Mouse (Mus musculus) kidney, embryonic 14.5 days (tissue): ENCODE data around the gene Otog. TPM values are rescaled to one million over a fixed set of nuclear protein-coding genes. Genes with fewer than 3 reads are reported as not detected.

Experiments used
- ATAC-seq: fragments of 200-750 bp; cut with Nextera tagmentation; 2 replicates; pipeline ENCODE4 v1.8.0; 2017; ENCODE audit warnings: moderate number of reproducible peaks, mild to moderate bottlenecking, moderate TSS enrichment, moderate library complexity; ENCODE audit not compliant: low FRiP score, low TSS enrichment
- H3K27ac ChIP-seq: fragments of 300-500 bp; sonication (generic); 2 replicates; pipeline ENCODE4 v1.5.1; 2014; ENCODE audit warnings: low read depth, mild to moderate bottlenecking, low read length, moderate library complexity, mixed read lengths
- H3K27me3 ChIP-seq: fragments of 300-500 bp; sonication (generic); 2 replicates; pipeline ENCODE4 v1.6.1; 2014; ENCODE audit warnings: mild to moderate bottlenecking, low read length; ENCODE audit not compliant: control insufficient read depth, insufficient read depth
- H3K36me3 ChIP-seq: fragments of 300-500 bp; sonication (generic); 2 replicates; pipeline ENCODE4 v1.6.1; 2014; ENCODE audit warnings: low read length, mixed read lengths; ENCODE audit not compliant: control insufficient read depth, insufficient read depth
- H3K4me1 ChIP-seq: fragments of 300-500 bp; sonication (generic); 2 replicates; pipeline ENCODE4 v1.6.1; 2014; ENCODE audit warnings: low read length, mixed read lengths; ENCODE audit not compliant: control insufficient read depth, insufficient read depth
- H3K4me2 ChIP-seq: fragments of 300-500 bp; sonication (generic); replicated peaks from 2 replicates; pipeline ENCODE4 v1.6.1; 2014; ENCODE audit warnings: low read depth, mild to moderate bottlenecking, low read length
- H3K4me3 ChIP-seq: fragments of 300-500 bp; sonication (generic); 2 replicates; pipeline ENCODE4 v1.5.1; 2014; ENCODE audit warnings: mild to moderate bottlenecking, low read length
- H3K9ac ChIP-seq: fragments of 300-500 bp; sonication (generic); 2 replicates; pipeline ENCODE4 v1.6.1; 2014; ENCODE audit warnings: low read depth, mild to moderate bottlenecking, low read length, moderate library complexity
- H3K9me3 ChIP-seq: fragments of 300-500 bp; sonication (generic); 2 replicates; pipeline ENCODE4 v1.6.1; 2016; ENCODE audit warnings: low read length; ENCODE audit not compliant: control insufficient read depth
- WGBS: fragments of 180-500 bp; shearing (Covaris S2); extraction: QIAGEN DNeasy Blood & Tissue Kit; methylation state at CpG from one replicate; pipeline ENCODE4 v1.1.7; 2014; 5-methylcytosine and 5-hydroxymethylcytosine counted together
- polyA plus RNA-seq: library from polyadenylated mRNA; unstranded; fragments of >200 nt; fragmentation: Nextera tagmentation; extraction: Ambion mirVana; gene quantifications from 2 replicates; pipeline ENCODE4 v1.2.1, GENCODE M21; 2014

Gene Otog
- polyA plus RNA-seq = 0.03 TPM in 1 of 2 replicates, not detected in the other

- no peak within 1 kb of the TSS for H3K4me2 ChIP-seq
- H3K27me3 ChIP-seq = no peaks in the 10 kb centered on the region
- whole genome bisulfite sequencing = 27% methylated on average over 2 of the region's 2 CpGs
- H3K36me3 ChIP-seq = no peaks in the 10 kb centered on the region
- no peaks in the 10 kb centered on the region for H3K9me3 ChIP-seq
- no peak for ATAC-seq
- H3K9ac ChIP-seq = no peak within 1 kb of the TSS
- no peak within 1 kb of the TSS for H3K4me3 ChIP-seq
- no peak within 1 kb of the TSS for H3K27ac ChIP-seq
- H3K4me1 ChIP-seq = peaks cover 8% of the 10 kb centered on the region; the same call in 1 of the 2 replicates
Observed at GRCm38 (mm10) chr7:46240696-46241095, at the start of gene Otog. Gene Otog (plus strand): TSS chr7:46240987.

- no peaks in the 10 kb centered on the region for H3K36me3 ChIP-seq
- H3K4me1 ChIP-seq = no peaks in the 10 kb centered on the region
- no peak for ATAC-seq
- H3K27me3 ChIP-seq = no peaks in the 10 kb centered on the region
- no peaks in the 10 kb centered on the region for H3K9me3 ChIP-seq
- no peak overlapping the region for H3K4me2 ChIP-seq
- H3K27ac ChIP-seq = no peak overlapping the region
- H3K4me3 ChIP-seq = no peak overlapping the region
- WGBS = 77% methylated on average over 5 of the region's 5 CpGs
- H3K9ac ChIP-seq = no peak overlapping the region
Observed at GRCm38 (mm10) chr7:46195356-46195755, 45.4 kb upstream of the Otog start.

GRCm38 (mm10) chr7:46200021-46200420 is 40.8 kb upstream of the Otog start:
- WGBS = 67% methylated on average over 6 of the region's 6 CpGs
- Histone ChIP-seq H3K4me2 (no peak overlapping the region), H3K27ac (no peak overlapping the region), H3K4me1 (no peaks in the 10 kb centered on the region; the same call in 1 of the 2 replicates), H3K9ac (no peak overlapping the region), H3K36me3 (no peaks in the 10 kb centered on the region), H3K4me3 (no peak overlapping the region), H3K9me3 (no peaks in the 10 kb centered on the region), H3K27me3 (no peaks in the 10 kb centered on the region)
- no peak for ATAC-seq

GRCm38 (mm10) chr7:46201649-46202048 is 39.1 kb upstream of the Otog start:
- no peaks in the 10 kb centered on the region for H3K9me3 ChIP-seq
- peak; percentile 69 for ATAC-seq
- no peaks in the 10 kb centered on the region for H3K36me3 ChIP-seq
- 16% methylated on average over 14 of the region's 14 CpGs for WGBS
- no peaks in the 10 kb centered on the region for H3K27me3 ChIP-seq
- no peaks in the 10 kb centered on the region; the same call in 1 of the 2 replicates for H3K4me1 ChIP-seq
- no peak overlapping the region for H3K4me3 ChIP-seq
- no peak overlapping the region for H3K4me2 ChIP-seq
- H3K27ac ChIP-seq = no peak overlapping the region
- H3K9ac ChIP-seq = no peak overlapping the region

GRCm38 (mm10) chr7:46204046-46204471 is 36.7 kb upstream of the Otog start:
- no peak overlapping the region for H3K4me2 ChIP-seq
- no peaks in the 10 kb centered on the region; the same call in 1 of the 2 replicates for H3K4me1 ChIP-seq
- H3K4me3 ChIP-seq = no peak overlapping the region
- H3K27ac ChIP-seq = no peak overlapping the region
- 25% methylated on average over 11 of the region's 11 CpGs for WGBS
- H3K36me3 ChIP-seq = no peaks in the 10 kb centered on the region
- H3K9ac ChIP-seq = no peak overlapping the region
- H3K27me3 ChIP-seq = no peaks in the 10 kb centered on the region
- H3K9me3 ChIP-seq = no peaks in the 10 kb centered on the region
- ATAC-seq = no peak

GRCm38 (mm10) chr7:46204775-46205174 is 36.0 kb upstream of the Otog start:
- H3K9me3 ChIP-seq = no peaks in the 10 kb centered on the region
- H3K36me3 ChIP-seq = no peaks in the 10 kb centered on the region
- no peak overlapping the region for H3K27ac ChIP-seq
- ATAC-seq = no peak
- H3K4me1 ChIP-seq = no peaks in the 10 kb centered on the region; the same call in 1 of the 2 replicates
- no peak overlapping the region for H3K9ac ChIP-seq
- no peaks in the 10 kb centered on the region for H3K27me3 ChIP-seq
- WGBS = 73% methylated on average over 6 of the region's 6 CpGs
- H3K4me3 ChIP-seq = no peak overlapping the region
- H3K4me2 ChIP-seq = no peak overlapping the region

GRCm38 (mm10) chr7:46208131-46208530 is 32.7 kb upstream of the Otog start:
- Histone ChIP-seq H3K4me1 (no peaks in the 10 kb centered on the region), H3K9me3 (no peaks in the 10 kb centered on the region), H3K27ac (no peak overlapping the region), H3K4me3 (no peak overlapping the region), H3K27me3 (no peaks in the 10 kb centered on the region), H3K4me2 (no peak overlapping the region), H3K36me3 (no peaks in the 10 kb centered on the region), H3K9ac (no peak overlapping the region)
- no peak for ATAC-seq
- 91% methylated on average over 8 of the region's 8 CpGs for WGBS

GRCm38 (mm10) chr7:46210276-46210675 is 30.5 kb upstream of the Otog start:
- Histone ChIP-seq H3K27me3 (no peaks in the 10 kb centered on the region), H3K27ac (no peak overlapping the region), H3K36me3 (no peaks in the 10 kb centered on the region), H3K4me1 (no peaks in the 10 kb centered on the region), H3K9me3 (no peaks in the 10 kb centered on the region), H3K4me3 (no peak overlapping the region), H3K4me2 (no peak overlapping the region), H3K9ac (no peak overlapping the region)
- 87% methylated on average over 6 of the region's 6 CpGs for WGBS
- ATAC-seq = no peak

- Histone ChIP-seq H3K27ac (no peak overlapping the region), H3K9ac (no peak overlapping the region), H3K4me2 (no peak overlapping the region), H3K4me3 (no peak overlapping the region), H3K4me1 (no peaks in the 10 kb centered on the region), H3K27me3 (no peaks in the 10 kb centered on the region), H3K9me3 (no peaks in the 10 kb centered on the region), H3K36me3 (no peaks in the 10 kb centered on the region)
- 34% methylated on average over 2 of the region's 2 CpGs for WGBS
- no peak for ATAC-seq
Observed at GRCm38 (mm10) chr7:46216481-46216880, 24.3 kb upstream of the Otog start.
